Mouse (Mus musculus): ENCODE results near the gene Natd1.

DNA sequence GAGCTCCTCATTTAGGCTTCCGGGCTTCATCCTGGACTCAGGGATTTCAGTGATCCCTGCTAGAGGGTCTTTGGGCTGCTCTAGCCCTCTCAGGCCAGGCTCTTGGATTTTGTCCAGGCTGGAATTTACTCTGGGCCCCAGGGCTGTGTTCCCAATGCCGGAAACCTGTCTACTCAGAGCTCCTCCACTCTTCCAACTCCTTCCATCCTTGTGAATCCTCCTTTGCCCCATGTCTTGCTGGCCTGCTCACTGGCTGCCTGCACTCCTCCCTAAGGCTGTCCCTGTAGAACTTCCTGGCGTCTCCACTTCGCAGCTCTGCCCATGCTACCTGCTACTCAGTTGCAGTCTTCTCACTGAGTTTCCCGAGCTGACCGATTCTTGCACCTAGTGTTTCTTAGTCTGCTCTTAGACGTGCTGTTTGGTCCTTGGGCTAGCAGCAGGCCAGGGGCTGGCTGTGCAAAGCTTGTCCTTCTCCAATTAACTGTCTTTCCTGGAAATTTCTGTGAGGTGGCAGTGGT is 18.0 kb upstream of the Natd1 start:
- TF ChIP-seq CTCF (IDR thresholded peaks at IDR 0.05; ENCODE audit: borderline replicate concordance, extremely low read depth, insufficient read depth, insufficient read length), result no peak
- no peak for TF ChIP-seq POLR2A (IDR thresholded peaks at IDR 0.05; ENCODE audit: borderline replicate concordance, extremely low read depth, insufficient read depth, insufficient read length, poor library complexity, severe bottlenecking)

Data from brain, embryonic 14.5 days (tissue).